Mouse (Mus musculus) gastrocnemius, adult 18-20 months (tissue): ENCODE data around the gene Mybph. TPM values are rescaled to one million over a fixed set of nuclear protein-coding genes. Genes with fewer than 3 reads are reported as not detected.

Source experiments
- DNase-seq: peaks from one replicate; pipeline ENCODE4 v3.0.0; 2021; ENCODE audit warnings: low spot score
- total RNA-seq, 2 experiments: library from RNA; stranded (reverse); gene quantifications; 2 replicates each; pipeline ENCODE4 v1.2.3; 2021

Gene Mybph
- total RNA-seq, 2 experiments from 2014 or later, result 192 to 275 TPM

DNA sequence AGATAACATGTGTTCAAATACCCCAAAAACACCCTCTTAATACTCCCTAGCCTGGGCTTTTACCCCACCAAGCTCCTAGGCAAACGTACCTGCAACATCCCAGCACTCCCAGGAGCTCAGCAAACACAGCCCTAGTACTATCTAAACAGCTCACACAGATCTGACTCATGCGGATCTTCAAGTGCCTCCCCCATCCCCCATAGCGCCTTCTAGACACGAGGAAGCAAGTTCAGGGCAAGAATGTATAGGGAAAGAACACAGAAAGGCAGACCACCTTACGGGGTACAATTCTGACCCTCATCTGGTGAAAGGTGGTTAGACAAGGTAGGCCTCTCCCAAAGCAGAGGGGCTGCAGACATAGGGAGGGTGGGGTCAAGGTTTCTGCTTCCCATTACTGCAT lies 12.8 kb downstream of the Mybph start:
- DNase-seq, result no peak

DNA sequence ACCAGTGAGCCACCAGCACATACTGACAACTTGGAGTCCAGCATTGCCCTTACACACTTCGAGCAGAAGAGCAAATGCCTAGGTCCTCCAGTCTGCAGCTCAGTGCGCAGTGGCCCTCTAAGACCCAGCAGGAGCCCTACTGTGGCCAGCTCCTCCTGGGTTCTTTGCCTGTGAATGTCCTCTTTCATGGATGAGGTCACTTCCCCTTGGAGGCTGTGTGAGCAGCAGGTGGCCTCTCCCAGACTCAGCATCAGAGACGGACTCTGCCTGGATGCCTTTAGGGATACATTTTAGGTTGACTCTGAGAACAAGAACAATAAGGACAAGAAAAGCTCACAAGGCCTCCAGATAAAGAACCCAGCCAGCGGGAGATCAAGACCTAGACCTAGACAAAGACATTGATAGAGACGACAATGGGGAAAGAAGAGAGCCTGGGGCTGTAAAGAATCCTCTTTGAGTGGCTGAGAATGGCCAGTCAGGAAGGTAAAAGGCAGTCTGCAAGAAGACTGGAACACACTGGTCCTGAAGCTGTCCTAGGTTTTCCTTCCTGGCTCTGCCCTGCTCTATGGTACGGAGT lies 17.0 kb downstream of the Mybph start:
- no peak for DNase-seq

DNA sequence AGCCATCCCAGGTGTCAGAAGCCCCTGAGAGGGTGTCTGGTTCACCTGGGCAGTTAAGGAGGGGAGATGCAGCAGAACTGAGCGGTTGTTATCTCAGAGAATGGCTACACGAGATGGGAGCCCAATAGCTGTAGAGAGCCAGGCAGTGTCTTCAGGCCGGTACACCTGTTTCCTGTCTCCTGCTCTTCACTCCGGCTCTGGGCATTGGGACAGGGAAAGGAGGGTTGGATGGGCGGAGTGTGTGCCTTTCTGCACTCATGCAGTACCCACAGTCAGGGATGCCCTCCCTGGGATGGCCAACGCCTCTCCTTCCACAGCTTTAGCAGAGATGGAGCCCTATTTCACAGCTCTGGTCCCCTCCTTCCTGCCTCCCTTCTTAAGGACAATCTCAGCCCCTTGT lies 17.8 kb downstream of the Mybph start:
- no peak for DNase-seq

DNA sequence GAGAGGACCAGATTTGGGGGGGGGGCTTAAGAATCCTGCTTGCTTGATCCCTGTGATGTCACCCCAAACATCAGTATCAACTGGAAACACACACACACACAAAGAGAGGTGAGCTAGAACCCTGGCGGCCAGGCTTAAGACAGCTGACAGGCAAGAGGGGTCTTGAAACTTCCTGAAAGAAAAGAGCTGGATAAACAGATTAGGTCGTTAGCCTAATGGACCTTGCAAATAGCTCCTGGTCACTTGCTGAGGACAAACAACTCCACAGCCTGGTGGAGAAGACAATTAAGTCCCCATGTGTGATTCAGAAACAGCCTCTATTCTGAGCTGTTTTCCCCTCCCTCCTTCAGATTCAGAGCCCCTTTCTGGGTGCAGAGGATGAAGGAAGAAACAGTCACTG lies 18.4 kb downstream of the Mybph start:
- no peak for DNase-seq

DNA sequence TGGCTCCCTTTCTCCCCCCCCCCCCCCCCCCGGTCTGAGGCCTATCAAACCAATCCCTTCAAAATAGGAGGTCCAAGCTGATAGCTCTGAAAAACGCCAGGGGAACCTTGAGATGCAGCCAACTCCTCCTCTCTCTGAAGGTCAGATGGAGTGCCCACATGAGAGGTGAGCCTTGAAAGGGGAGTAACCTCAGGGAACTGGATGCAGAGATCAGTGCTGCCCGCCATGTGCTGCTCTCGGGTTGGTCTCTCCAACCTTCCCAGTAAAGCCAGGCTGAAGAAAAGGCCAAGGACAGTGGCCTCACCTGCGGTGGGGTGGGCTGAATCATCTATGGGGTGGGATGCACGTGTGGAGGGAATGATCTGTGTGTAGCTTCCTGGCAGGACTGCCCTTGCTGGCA lies 19.1 kb downstream of the Mybph start:
- no peak for DNase-seq

DNA sequence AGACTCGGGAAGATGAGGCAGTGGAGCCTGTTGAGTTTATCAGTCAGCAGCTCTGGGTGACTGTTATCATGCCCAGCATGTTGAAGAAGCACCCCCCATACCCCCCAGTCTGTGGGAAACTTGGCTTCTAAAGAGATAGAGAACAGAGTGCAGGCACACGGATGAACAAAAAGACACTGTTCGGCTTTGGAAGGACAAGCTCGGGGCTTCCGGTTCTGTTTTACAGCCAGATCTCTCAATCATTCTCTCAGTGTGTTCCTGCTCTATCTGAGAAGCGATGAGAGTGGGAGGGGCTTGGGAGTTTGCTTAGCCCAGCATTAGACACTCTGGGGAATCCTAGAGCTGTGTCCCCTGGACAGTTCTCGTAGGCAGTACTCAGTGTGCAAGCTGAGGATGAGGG lies 20.2 kb downstream of the Mybph start:
- DNase-seq, result no peak

DNA sequence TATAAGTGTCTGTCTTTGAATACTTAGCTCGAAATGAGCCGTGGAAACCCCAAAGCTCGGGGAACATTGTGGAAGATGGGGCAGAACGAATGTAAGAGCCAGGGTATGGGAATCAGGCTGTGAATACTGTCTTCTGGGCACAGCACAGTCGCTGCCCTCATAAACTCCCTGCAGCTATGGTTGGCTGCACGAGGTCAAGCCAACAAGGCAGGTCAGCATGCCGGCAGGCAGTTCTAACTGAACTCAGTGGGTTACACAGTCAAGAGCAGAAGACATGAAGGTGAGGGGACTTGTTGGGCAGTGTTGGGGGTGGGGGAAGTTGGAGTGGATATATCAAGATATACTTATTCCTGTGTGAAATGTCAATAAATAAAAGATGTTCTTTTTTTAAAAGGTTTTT lies 21.8 kb downstream of the Mybph start:
- no peak for DNase-seq

DNA sequence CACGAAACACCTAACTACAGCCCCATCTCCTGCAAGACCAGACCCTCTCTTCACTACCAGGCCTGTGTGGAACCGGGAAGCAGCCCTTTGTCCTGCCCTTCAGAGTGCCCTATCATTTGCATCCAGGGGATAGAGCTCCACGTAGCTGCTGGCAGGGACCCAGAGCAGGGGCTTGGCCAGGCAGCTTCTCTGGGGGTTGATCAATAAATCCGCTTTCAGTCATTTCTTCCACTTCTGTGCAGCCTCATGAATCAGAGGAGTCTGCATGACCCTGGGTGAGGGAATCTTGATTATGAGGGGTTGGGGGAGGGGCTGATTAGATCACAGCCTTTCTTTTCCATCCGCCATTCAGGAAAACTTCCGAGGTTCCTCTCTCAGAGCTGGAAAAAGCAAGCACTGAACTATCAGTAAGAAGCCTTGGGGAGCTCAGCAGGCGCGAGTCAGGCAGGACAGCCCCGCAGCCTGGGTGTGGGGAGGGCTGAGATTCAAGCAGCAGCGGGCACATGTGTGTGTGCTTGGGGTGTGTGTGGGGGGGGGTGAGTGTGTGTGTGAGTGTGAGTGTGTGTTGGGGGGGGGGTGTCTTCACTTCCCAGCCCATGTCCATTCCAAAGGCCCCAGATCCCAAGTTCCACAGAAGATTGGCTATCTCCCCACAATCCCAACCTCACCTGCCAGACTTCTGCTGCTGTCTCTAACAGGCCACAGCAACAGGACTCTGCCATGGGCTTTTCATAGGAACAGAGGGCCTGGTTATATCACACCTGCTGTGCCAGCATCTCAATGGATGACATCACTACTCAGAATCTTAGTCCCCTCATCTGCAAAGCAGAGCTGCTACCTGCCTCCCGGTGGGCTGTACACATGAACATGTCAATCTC lies 22.7 kb downstream of the Mybph start:
- no peak for DNase-seq

DNA sequence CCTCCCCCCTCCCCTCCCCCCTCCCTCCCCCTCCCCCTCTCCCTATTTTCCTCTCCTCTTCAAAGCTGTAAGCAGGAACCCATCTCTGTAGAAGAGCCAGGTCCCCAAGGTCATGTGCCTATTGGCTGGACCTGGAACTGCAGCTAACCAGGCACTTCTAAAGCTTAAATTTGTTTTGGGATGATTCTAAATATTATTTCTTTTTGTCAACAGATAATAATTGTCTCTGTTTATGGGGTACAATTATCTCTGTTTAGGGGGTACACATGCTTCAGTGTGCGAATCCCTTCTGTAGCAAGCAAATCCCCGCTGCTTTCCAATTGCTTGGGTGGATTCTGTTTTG lies 23.4 kb downstream of the Mybph start:
- no peak for DNase-seq

DNA sequence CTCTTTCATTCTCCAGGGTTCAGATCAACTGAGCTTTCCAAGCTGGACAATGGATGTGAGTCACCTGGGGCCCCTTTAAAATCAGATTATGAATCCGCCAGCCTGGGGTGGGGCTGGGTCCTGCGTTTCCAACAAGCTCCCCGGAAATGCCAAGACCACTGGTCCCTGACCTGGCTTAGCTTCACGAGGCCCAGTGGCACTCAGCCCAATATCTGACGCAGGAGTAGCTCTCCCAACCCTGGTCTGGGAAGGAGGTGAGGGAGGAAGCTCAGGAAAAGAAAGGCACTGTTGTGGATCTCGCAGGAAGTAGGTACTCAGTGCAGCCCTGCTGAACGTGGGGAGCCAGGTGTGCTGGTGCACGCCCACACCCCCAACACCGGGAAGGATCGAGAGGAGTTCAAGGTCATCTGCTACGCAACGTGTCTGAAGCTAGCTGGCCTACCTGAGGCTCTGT lies 23.8 kb downstream of the Mybph start:
- no peak for DNase-seq

DNA sequence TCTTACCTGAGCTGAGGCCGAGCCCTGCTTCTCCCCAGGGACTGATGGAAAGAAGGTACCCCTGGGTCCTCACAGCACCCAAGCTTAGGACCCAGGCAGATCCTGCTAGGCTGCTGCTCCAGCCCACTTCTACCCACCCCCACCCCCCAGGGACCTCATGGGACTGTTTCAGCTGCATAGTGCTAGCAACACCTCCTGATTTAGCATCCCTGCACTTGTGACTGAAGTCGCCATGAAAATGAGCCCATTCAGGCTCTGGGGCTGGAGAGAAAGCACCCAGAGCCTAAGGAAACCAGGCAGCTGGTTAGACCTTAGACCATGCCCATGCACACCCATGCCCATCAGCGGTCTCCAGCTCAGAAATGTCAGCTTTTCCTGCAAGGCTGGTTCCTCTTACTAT lies 24.7 kb downstream of the Mybph start:
- no peak for DNase-seq

DNA sequence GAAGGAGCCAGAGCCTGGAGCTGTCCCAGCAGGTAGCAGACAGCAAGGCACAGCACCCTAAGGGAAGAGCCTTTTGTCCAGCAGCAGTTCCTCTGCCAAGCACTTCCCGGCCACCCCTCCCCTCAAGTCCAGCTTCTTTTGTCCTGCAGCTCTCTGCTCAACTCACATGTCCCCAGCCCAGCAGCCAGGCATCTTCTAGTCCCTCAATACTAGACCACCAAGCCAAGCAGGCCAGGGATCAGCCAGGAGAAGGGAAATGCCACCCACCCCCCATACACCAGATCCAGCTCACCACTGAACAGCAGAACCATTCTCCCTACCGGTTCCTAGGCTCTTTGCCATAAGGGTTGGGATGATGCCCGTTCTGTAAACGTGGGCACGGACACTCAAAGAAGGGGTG lies 26.4 kb downstream of the Mybph start:
- no peak for DNase-seq

DNA sequence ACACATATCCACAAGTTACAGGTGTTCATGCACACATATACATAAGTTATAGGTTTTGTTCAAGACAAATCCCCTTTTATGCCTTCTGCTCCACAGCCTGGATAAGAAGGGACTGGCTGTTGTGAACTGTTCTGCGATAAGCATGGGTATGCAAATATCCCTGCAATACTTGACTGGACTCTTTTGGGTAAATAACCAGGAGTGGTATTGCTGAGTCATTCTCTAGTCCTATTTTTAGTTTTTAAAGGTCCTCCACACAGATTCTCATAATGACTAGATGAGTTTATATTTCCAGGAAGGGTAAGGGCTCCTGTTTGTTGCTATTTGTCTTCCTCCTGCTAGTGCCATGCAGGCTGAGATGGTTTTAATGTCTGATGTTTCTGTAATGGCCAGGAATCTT lies 27.9 kb downstream of the Mybph start:
- no peak for DNase-seq

DNA sequence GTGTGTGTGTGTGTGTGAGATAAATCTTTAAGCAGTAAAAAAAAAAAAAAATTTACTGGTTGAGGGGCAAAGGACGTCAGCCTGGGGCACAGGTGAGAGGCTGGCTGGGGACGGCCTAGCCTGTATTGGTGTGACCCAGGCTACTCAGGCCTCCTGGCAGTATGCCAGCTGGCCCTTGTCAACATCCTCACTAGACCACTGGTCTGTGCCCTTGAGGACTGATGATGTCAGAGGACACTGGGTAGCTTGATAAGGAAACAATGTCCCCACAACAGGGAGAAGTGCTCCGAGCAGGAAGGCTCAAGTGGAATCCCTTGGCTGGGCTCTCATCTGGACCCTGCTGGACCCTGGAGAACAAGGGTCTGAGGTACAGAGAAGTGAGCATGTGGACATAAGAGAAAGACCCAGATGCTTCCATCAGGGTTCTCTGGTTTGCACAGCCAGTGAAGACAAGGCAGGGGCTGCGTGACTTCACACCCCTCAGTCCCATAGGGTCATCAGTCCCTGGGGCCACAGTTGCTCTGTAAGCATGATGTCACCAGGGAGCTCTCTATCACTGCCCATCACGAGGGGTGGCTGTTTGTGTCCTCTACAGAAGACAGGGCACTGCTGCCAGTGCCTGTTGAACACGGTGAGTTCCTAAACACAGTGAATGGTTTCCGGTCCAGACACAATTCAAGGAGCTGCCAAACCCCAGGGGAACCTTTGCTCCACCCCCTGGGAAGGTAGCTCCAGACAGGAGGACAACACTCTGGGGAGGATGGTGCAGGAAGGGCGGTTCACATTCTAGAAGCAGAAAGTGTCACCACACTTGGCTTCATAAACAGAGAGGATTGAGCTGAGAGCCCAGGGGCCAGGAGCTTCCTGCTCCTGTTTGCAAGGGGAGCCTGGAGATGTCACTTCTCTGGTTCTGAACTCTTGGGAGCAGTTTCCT lies 29.1 kb downstream of the Mybph start:
- DNase-seq, result no peak

DNA sequence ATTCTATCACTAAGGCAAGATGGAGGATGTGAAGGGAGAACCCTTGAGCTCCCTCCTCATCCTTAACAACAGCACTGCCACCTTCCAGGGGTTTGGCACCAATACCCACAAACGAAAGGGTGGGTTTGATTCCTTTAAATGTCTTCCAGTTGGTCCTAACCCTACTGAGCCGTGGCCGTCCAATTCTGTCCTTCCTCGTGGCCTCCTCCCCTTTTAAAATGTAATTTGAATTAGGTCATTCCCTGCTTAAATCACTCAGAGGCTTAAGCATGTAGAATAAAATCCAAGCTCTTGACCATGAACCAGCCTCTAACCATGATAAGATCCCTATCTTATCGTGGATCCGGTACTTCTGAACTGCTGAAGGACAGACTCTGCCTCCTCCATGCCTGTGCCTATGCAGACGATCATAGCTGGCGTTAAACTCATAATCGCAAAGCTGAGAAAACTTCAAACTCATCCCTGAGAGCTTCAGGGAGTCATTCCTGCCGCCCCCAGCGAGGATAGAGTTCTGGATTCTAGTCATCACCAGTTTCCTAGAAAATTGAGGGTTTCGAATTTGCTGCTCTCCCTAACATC lies 31.5 kb downstream of the Mybph start:
- no peak for DNase-seq

DNA sequence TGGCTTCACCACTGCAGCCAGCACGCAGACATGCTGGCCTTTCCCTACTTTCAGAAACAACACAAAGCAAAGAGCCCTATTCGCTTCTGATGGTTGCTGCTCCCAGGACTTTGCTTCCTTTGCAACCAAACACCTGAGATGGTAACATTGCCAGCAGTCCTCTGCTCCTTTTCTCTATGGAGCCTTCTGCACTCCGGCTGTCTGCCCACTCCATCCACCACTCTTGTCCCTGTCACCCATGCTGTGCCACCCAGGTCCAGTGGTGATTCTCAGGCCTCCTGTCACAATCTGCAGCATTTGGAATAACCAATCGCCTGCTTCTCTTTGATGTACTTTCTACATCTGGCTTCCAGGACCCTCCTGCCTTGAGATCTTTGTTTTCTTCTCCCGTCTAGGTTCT lies 32.1 kb downstream of the Mybph start:
- no peak for DNase-seq

DNA sequence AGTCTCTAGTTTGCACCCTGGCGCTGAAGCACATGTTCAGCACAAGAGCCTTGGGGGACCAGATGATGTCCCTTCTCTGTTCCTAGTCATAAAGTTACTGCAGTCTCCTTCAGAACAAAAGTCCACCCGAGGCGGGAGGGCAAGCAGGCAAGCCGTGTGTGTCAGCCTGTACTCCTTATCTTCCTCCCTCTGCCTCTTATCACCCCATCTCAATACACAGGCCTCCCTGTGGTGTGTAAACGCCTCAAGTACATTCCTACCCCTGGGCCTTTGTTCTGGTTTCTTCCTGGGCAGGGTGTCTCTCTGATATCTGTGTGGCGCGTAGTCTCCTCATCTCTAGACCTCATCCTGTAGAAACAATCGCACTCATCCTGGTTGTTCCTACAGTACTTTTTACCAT lies 33.5 kb downstream of the Mybph start:
- DNase-seq, result no peak

DNA sequence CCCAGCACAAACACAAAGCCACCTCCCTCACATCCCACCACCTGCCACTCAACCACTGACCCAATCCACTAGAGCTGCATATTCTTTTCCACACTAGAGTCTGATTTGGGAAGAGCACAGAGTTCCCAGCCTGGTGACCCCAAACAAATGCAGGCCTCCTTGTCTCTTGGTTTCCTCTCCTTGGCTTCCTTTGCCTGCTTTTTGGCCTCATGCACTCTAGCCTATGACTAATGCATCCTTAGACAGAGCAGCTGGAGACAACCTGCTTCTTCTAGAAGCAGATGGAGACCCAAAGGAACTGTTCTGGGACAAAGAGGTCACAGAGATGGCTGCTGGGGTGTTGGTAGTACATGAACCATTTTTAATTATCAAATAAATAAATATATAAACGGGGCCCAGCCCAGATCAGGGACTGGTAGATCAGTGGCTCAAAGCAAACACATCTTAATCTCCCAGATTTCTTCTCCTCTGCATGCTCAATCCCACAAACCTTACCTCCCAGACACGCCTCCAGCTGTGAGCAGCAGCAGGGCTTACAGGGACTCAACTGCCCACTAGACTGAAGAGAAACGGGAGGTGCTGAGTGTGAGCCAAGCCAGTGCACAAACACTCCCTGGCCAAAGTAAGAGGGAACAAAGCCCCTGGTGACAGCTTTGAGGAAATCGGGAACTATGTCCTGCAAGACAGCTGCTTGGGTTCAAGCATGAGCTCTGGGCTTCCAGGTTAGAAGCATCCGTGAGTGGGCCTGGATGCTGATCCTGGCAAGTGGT lies 36.7 kb downstream of the Mybph start:
- no peak for DNase-seq

DNA sequence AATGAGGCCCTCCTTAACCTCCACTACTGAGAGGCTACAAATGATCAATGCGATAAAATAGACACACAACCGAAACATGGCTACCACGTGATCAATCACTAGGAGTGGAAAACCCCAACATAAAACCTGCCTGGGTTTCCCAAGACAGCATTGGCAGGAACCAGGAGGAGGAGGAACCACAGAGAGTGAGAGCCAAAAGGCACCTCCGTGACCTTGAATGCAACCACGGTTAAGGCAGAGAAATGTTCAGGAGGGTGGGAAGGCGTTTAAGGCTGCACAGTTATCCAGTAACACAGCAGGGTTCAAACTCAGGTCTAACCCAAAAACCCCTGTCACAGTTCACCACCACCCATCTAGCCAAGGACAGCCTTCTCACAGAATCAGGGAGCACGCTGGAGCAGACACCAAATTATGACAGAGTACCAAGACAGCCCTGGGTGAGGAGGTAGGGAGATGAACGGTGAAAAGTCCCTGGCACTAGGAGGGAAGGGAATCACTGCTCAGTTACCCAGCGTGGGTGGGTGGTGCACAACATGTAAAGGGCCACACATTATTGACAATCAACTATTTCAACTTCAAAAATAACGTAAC lies 37.5 kb downstream of the Mybph start:
- no peak for DNase-seq

DNA sequence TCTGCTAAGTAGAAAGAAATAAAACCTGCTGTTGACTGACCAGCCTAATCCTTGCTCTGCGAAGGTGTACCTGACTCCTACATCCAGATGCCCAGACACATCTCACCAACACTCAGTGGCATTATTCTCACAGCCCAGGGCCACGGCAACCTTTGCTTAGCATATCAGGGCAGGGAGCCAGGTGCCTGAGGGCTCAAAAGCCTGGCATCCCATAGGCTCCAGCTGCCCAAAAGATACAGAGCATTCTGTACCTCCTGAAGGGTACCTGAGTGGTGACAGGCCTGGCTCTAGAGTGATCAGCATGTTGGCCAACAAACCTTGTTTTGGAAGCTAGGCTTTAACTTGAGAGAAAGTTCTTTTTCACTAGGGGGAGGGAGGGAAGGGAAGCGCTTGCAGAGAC lies 38.0 kb downstream of the Mybph start:
- no peak for DNase-seq

DNA sequence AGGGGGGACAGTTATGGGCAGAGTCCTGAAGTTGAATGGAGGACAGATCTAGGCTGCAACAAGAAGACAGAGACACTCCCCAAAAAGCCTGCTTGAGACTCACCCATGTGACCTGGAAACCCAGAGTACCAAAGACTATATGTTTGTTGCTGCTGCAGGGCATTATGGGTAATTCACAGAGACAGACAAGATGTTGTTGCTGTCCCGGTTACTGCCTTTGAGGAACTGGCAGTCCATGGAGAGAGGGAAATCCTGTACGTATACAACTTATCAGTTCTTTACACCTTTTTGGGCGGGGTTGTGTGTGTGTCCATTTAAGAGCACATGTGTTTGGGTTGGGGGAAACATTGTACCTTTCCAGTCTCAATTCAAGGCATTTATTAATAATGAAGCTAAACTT lies 38.4 kb downstream of the Mybph start:
- DNase-seq, result no peak
